Mouse (Mus musculus) C2C12 (cell line): Measurements from ENCODE around the gene Slc11a2.

Experiments
- CTCF ChIP-seq: IDR thresholded peaks from one replicate; pipeline ENCODE4 v1.5.1; 2011; ENCODE audit not compliant: control insufficient read depth, insufficient read depth, insufficient read length
- MAX ChIP-seq: IDR thresholded peaks from one replicate; pipeline ENCODE4 v1.6.1; 2011; ENCODE audit warnings: mild to moderate bottlenecking, control low read depth
- MYOD1 ChIP-seq: IDR thresholded peaks from one replicate; pipeline ENCODE4 v1.6.1; 2011; ENCODE audit warnings: low read depth; ENCODE audit not compliant: control insufficient read depth, insufficient read length

DNA sequence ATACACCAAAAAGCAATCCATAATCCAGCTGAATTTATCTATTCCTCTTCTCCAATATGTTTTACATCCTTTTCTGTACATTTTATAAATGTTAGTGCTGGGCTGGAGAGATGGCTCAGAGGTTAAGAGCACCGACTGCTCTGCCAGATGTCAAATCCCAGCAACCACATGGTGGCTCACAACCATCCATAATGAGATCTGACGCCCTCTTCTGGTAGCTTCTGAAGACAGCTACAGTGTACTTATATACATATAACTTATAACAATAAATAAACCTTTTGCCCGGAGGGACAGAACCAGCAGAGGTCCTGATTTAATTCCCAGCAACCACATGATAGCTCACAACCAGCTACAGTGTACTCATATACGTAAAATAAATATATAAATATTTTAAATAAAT, 23.7 kb upstream of the Slc11a2 start:
- no peak for TF ChIP-seq CTCF
- TF ChIP-seq MAX, result no peak
- no peak for TF ChIP-seq MYOD1
